Mouse (Mus musculus): ENCODE results near the gene Sync. TPM values are rescaled to one million over a fixed set of nuclear protein-coding genes. Genes with fewer than 3 reads are reported as not detected.

Sync gene
- polyA plus RNA-seq, 1 experiment, result not detected

- Histone ChIP-seq H3K4me1 (ENCODE audit: control insufficient read depth, insufficient read depth, low read length) (no peaks in the 10 kb centered on the region), H3K4me3 (ENCODE audit: insufficient read depth, low read length) (no peak overlapping the region), H3K27ac (ENCODE audit: insufficient read depth, low read depth, low read length) (no peak overlapping the region)
- TF ChIP-seq CTCF (IDR thresholded peaks at IDR 0.05; ENCODE audit: low read depth, low read length), result no peak
- no peak for TF ChIP-seq POLR2A (IDR thresholded peaks at IDR 0.05; ENCODE audit: borderline replicate concordance, low read depth, low read length)
Measured at GRCm38 (mm10) chr4:129282786-129283185, 4.6 kb upstream of the Sync start.

- Histone ChIP-seq H3K4me3 (ENCODE audit: insufficient read depth, low read length) (no peak overlapping the region), H3K4me1 (ENCODE audit: control insufficient read depth, insufficient read depth, low read length) (no peaks in the 10 kb centered on the region), H3K27ac (ENCODE audit: insufficient read depth, low read depth, low read length) (no peak overlapping the region)
- TF ChIP-seq CTCF (IDR thresholded peaks at IDR 0.05; ENCODE audit: low read depth, low read length), result no peak
- TF ChIP-seq POLR2A (IDR thresholded peaks at IDR 0.05; ENCODE audit: borderline replicate concordance, low read depth, low read length), result no peak
Measured at GRCm38 (mm10) chr4:129283226-129283625, 4.2 kb upstream of the Sync start.

GRCm38 (mm10) chr4:129284685-129285084 is 2.7 kb upstream of the Sync start:
- H3K4me3 ChIP-seq (ENCODE audit: insufficient read depth, low read length), result no peak overlapping the region
- H3K4me1 ChIP-seq (ENCODE audit: control insufficient read depth, insufficient read depth, low read length), result no peaks in the 10 kb centered on the region
- H3K27ac ChIP-seq (ENCODE audit: insufficient read depth, low read depth, low read length), result no peak overlapping the region
- TF ChIP-seq POLR2A (IDR thresholded peaks at IDR 0.05; ENCODE audit: borderline replicate concordance, low read depth, low read length) (no peak), CTCF (IDR thresholded peaks at IDR 0.05; ENCODE audit: low read depth, low read length) (no peak)

- Histone ChIP-seq H3K4me3 (ENCODE audit: insufficient read depth, low read length) (no peak overlapping the region), H3K4me1 (ENCODE audit: control insufficient read depth, insufficient read depth, low read length) (no peaks in the 10 kb centered on the region), H3K27ac (ENCODE audit: insufficient read depth, low read depth, low read length) (no peak overlapping the region)
- no peak for TF ChIP-seq CTCF (IDR thresholded peaks at IDR 0.05; ENCODE audit: low read depth, low read length)
- TF ChIP-seq POLR2A (IDR thresholded peaks at IDR 0.05; ENCODE audit: borderline replicate concordance, low read depth, low read length), result no peak
Measured at GRCm38 (mm10) chr4:129286001-129286682, 1.3 kb upstream of the Sync start.

GRCm38 (mm10) chr4:129286683-129287471 is 540 bp upstream of the Sync start:
- no peak overlapping the region for H3K27ac ChIP-seq (ENCODE audit: insufficient read depth, low read depth, low read length)
- no peaks in the 10 kb centered on the region for H3K4me1 ChIP-seq (ENCODE audit: control insufficient read depth, insufficient read depth, low read length)
- TF ChIP-seq POLR2A (IDR thresholded peaks at IDR 0.05; ENCODE audit: borderline replicate concordance, low read depth, low read length) (no peak), CTCF (IDR thresholded peaks at IDR 0.05; ENCODE audit: low read depth, low read length) (no peak)
- H3K4me3 ChIP-seq (ENCODE audit: insufficient read depth, low read length), result peak overlapping the region; percentile 54

GRCm38 (mm10) chr4:129288067-129288466 is 650 bp downstream of the Sync start:
- H3K27ac ChIP-seq (ENCODE audit: insufficient read depth, low read depth, low read length), result no peak overlapping the region
- H3K4me1 ChIP-seq (ENCODE audit: control insufficient read depth, insufficient read depth, low read length), result no peaks in the 10 kb centered on the region
- TF ChIP-seq POLR2A (IDR thresholded peaks at IDR 0.05; ENCODE audit: borderline replicate concordance, low read depth, low read length), result no peak
- no peak overlapping the region for H3K4me3 ChIP-seq (ENCODE audit: insufficient read depth, low read length)

GRCm38 (mm10) chr4:129289671-129290070 is 2.3 kb downstream of the Sync start:
- no peak overlapping the region for H3K4me3 ChIP-seq (ENCODE audit: insufficient read depth, low read length)
- no peaks in the 10 kb centered on the region for H3K4me1 ChIP-seq (ENCODE audit: control insufficient read depth, insufficient read depth, low read length)
- TF ChIP-seq POLR2A (IDR thresholded peaks at IDR 0.05; ENCODE audit: borderline replicate concordance, low read depth, low read length) (no peak), CTCF (IDR thresholded peaks at IDR 0.05; ENCODE audit: low read depth, low read length) (no peak)
- H3K27ac ChIP-seq (ENCODE audit: insufficient read depth, low read depth, low read length), result no peak overlapping the region

- TF ChIP-seq POLR2A (IDR thresholded peaks at IDR 0.05; ENCODE audit: borderline replicate concordance, low read depth, low read length), result no peak
- TF ChIP-seq CTCF (IDR thresholded peaks at IDR 0.05; ENCODE audit: low read depth, low read length), result no peak
- H3K4me3 ChIP-seq (ENCODE audit: insufficient read depth, low read length), result no peak overlapping the region
- H3K27ac ChIP-seq (ENCODE audit: insufficient read depth, low read depth, low read length), result no peak overlapping the region
- H3K4me1 ChIP-seq (ENCODE audit: control insufficient read depth, insufficient read depth, low read length), result no peaks in the 10 kb centered on the region
Measured at GRCm38 (mm10) chr4:129292831-129293230, 5.4 kb downstream of the Sync start.

- Histone ChIP-seq H3K4me3 (ENCODE audit: insufficient read depth, low read length) (no peak overlapping the region), H3K4me1 (ENCODE audit: control insufficient read depth, insufficient read depth, low read length) (no peaks in the 10 kb centered on the region), H3K27ac (ENCODE audit: insufficient read depth, low read depth, low read length) (no peak overlapping the region)
- TF ChIP-seq POLR2A (IDR thresholded peaks at IDR 0.05; ENCODE audit: borderline replicate concordance, low read depth, low read length) (no peak), CTCF (IDR thresholded peaks at IDR 0.05; ENCODE audit: low read depth, low read length) (no peak)
Measured at GRCm38 (mm10) chr4:129293702-129294101, 6.3 kb downstream of the Sync start.

- Histone ChIP-seq H3K4me3 (ENCODE audit: insufficient read depth, low read length) (no peak overlapping the region), H3K27ac (ENCODE audit: insufficient read depth, low read depth, low read length) (no peak overlapping the region), H3K4me1 (ENCODE audit: control insufficient read depth, insufficient read depth, low read length) (no peaks in the 10 kb centered on the region)
- no peak for TF ChIP-seq POLR2A (IDR thresholded peaks at IDR 0.05; ENCODE audit: borderline replicate concordance, low read depth, low read length)
- TF ChIP-seq CTCF (IDR thresholded peaks at IDR 0.05; ENCODE audit: low read depth, low read length), result no peak
Measured at GRCm38 (mm10) chr4:129295188-129295587, 7.8 kb downstream of the Sync start.
